Mouse (Mus musculus) liver, adult (tissue): Measurements from ENCODE around the gene Olr1.

Experiments
- GATA4 ChIP-seq: IDR thresholded peaks from 2 replicates; pipeline ENCODE4 v1.6.1; 2014; ENCODE audit warnings: mild to moderate bottlenecking, low read length; ENCODE audit not compliant: insufficient replicate concordance

Olr1 gene

GRCm38 (mm10) chr6:129472627-129473026, 34.3 kb downstream of the Olr1 start:
- no peak for TF ChIP-seq GATA4

GRCm38 (mm10) chr6:129471386-129471785, 35.6 kb downstream of the Olr1 start:
- no peak for TF ChIP-seq GATA4

DNA sequence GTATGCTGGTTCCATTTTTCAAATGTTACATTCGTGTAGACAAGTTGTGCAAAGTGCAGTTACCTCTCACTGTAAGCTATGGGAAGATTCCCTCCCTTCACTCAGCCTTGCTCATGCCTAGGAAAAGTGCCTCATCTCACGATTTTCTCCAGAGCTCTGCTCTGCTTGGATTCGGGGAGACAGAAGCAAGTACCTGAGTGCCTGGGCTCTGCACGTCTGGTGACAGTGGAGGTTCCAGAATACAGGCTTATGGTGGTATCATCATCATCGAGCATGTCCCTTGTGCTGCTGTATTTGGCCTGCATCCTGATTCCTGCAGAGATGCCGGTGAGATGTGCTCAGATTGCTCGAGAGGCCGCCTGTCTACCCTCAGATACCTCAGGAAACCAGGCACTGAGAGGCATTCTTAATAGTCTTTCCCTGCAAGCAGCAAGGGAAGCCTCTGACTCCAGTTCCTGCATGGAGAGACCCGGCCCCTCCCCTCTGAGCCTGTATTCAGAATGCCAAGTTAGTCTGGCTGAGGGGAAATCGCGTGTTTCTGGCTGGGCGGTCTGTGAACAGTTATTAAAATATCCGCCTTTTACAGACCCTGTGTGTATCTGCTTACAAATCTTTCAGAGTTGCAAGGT, 55.4 kb downstream of the Olr1 start, which contains the start of gene Clec1a:
TSS of gene Clec1a (minus strand) at position 590 of the 629 bp plus-strand sequence.
- TF ChIP-seq GATA4, result no peak

- TF ChIP-seq GATA4, result no peak
Measured at GRCm38 (mm10) chr6:129449743-129450142, 57.2 kb downstream of the Olr1 start.

DNA sequence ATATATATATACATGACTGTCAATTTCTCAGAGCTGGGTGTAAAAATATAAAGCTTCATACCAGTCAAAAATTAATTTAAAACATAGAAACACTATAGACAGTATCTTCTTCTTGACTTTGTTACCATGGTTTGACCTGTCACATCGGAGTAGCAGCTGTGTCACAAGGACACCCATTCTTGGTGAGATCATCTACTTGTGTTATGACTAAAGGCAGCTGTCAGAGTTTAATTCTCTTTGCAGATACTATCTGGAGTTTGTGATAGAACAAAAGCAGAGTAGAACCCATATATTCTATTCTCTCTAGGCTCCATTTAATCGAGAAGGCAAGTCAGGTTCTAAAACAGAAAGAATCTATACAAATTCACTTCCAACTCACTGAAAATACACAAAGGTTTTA, 68.9 kb downstream of the Olr1 start:
- TF ChIP-seq GATA4, result no peak

DNA sequence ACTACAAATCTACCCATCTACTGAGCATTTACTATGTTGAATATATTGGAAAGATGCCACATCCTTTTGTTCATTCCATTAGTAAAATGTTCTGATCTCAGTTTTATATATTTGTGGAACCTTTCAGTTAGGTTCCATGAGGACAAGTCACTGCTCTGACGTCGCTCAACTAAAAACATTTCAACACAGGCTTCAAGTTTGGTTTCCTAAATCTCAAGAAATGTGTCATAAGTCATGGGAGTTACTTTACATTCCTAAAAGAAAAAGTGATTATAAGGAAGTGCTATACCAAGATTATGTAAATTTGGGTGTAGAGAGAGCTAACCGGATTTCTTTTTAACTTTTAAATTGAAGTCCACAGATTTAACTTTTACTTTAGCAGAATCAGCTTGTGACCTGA, 70.9 kb downstream of the Olr1 start:
- no peak for TF ChIP-seq GATA4
